Mouse (Mus musculus) ES-Bruce4 (cell line): ENCODE measurements around the gene Nsun4.
A peak's percentile ranks its signal among the peaks of the same experiment; 100 is the strongest.

Experiments used
- CTCF ChIP-seq: IDR thresholded peaks from one replicate; pipeline ENCODE4 v1.8.1; 2011; ENCODE audit warnings: low read depth, low read length
- EP300 ChIP-seq: IDR thresholded peaks from 2 replicates; pipeline ENCODE4 v1.6.1; 2011; ENCODE audit warnings: low read depth, low read length; ENCODE audit not compliant: insufficient read depth
- POLR2A ChIP-seq: IDR thresholded peaks from one replicate; pipeline ENCODE4 v1.8.1; 2011; ENCODE audit warnings: low read length; ENCODE audit not compliant: insufficient read depth

DNA sequence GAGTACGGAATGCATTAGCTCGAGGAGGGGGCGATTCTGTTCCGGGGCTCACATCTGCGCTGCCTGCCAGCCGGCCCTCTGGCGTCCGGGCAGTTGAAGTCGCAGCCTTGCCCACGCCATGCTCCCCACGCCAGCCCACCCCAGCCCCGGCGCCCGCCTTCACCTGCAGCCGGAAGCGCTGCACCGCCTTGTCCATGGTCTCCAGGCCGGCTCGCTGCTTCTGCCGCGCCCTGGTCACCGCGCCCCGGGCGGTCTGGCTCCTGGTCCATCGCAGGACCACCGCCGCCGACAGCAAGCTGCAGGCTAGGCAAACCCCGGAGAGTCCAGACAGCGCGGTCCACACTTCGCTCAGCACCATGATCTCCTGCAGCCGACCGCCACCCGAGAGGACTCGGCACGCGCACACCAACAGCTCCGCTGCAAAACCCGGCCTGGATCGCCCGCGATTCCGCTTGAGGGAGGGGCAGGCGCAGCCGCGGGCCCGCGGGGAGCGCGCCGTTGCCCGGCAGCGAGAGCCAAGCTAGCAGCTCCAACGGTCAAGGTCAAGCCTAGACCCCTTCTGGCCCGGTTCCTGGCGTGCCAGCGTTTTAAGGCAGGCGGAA, 36.3 kb downstream of the Nsun4 start:
- TF ChIP-seq CTCF (no peak), POLR2A (no peak), EP300 (0 out of 2 replicates have a peak, but pooled peaks have one; percentile 49)
